Mouse (Mus musculus) embryonic facial prominence, embryonic 12.5 days (tissue): ENCODE data around the gene Stard3. TPM values are rescaled to one million over a fixed set of nuclear protein-coding genes. Genes with fewer than 3 reads are reported as not detected.

Source experiments
- ATAC-seq: fragments of 200-750 bp; cut with Nextera tagmentation; 2 replicates; pipeline ENCODE4 v1.8.0; 2017; ENCODE audit not compliant: insufficient number of reproducible peaks, insufficient read depth, low FRiP score, low TSS enrichment
- H3K27ac ChIP-seq: fragments of 300-500 bp; sonication (generic); 2 replicates; pipeline ENCODE4 v1.5.1; 2016; ENCODE audit warnings: mild to moderate bottlenecking
- H3K27me3 ChIP-seq: fragments of 300-500 bp; sonication (generic); 2 replicates; pipeline ENCODE4 v1.6.1; 2016; ENCODE audit warnings: mild to moderate bottlenecking, moderate library complexity
- H3K36me3 ChIP-seq: fragments of 300-500 bp; sonication (generic); 2 replicates; pipeline ENCODE4 v1.6.1; 2016; ENCODE audit warnings: mild to moderate bottlenecking
- H3K4me1 ChIP-seq: fragments of 300-500 bp; sonication (generic); 2 replicates; pipeline ENCODE4 v1.6.1; 2016
- H3K4me2 ChIP-seq: fragments of 300-500 bp; sonication (generic); replicated peaks from 2 replicates; pipeline ENCODE4 v1.6.1; 2016; ENCODE audit warnings: mild to moderate bottlenecking, moderate library complexity
- H3K4me3 ChIP-seq: fragments of 300-500 bp; sonication (generic); 2 replicates; pipeline ENCODE4 v1.5.1; 2016; ENCODE audit warnings: mild to moderate bottlenecking
- H3K9ac ChIP-seq: fragments of 300-500 bp; sonication (generic); 2 replicates; pipeline ENCODE4 v1.6.1; 2016; ENCODE audit warnings: mild to moderate bottlenecking, moderate library complexity
- H3K9me3 ChIP-seq: fragments of 300-500 bp; sonication (generic); 2 replicates; pipeline ENCODE4 v1.6.1; 2016; ENCODE audit warnings: mild to moderate bottlenecking, moderate library complexity
- WGBS: fragments of 180-500 bp; shearing (Covaris S2); methylation state at CpG from one replicate; pipeline ENCODE4 v1.1.7; 2016; 5-methylcytosine and 5-hydroxymethylcytosine counted together
- polyA plus RNA-seq: library from polyadenylated mRNA; unstranded; fragments of >200 nt; fragmentation: Nextera tagmentation; extraction: Ambion mirVana; gene quantifications from 2 replicates; pipeline ENCODE4 v1.2.1, GENCODE M21; 2016

The Stard3 gene
- polyA plus RNA-seq, 1 experiment from 2014 or later: 39.6 TPM

DNA sequence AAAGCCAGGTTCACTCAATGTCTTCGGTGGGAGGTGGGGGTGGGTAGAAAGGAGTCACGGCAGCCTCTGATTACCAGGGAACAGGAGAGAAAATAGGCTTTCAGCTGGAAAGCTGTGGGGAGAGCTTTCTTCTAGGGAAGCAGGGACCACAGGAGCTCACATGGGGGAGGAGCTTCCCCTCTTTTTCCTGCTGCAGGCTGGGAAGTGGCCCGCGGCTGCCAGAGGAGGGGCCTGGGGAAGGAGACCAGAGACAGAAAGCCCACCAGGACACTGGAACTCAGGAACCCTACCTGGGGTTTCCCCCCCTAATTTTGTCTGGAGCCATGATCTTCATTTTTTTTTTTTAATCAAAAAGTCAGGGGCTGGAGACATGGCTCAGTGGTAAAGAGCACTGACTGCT lies 17.6 kb upstream of the Stard3 start:
- Histone ChIP-seq H3K27ac (no peak overlapping the region), H3K4me2 (no peak overlapping the region), H3K27me3 (peaks cover 84% of the 10 kb centered on the region), H3K9ac (no peak overlapping the region), H3K36me3 (no peaks in the 10 kb centered on the region), H3K9me3 (no peaks in the 10 kb centered on the region), H3K4me3 (no peak overlapping the region), H3K4me1 (peaks cover 17% of the 10 kb centered on the region)
- 4% methylated on average over 4 of the region's 4 CpGs for WGBS
- ATAC-seq: no peak

DNA sequence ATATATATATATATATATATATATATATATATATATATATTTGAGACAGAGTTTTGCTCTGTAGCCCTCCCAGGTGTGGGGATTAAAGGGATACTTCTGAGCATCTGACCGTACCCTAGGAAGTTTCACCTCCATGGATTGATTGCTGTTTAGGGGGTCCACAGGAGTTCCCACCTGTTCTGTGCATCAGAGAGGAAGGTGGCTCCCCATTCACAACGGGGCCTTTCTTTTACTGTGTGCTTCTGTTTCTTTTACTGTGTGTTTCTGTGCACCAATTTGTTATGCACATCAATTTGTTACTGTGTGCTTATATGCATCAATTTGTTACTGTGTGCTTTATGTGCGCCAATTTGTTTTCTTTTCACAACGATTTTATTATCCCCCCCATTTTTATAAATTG lies 17.0 kb upstream of the Stard3 start:
- no peak for ATAC-seq
- Histone ChIP-seq H3K27ac (no peak overlapping the region), H3K4me2 (no peak overlapping the region), H3K9ac (no peak overlapping the region), H3K27me3 (peaks cover 84% of the 10 kb centered on the region), H3K4me1 (peaks cover 17% of the 10 kb centered on the region), H3K4me3 (no peak overlapping the region), H3K36me3 (no peaks in the 10 kb centered on the region), H3K9me3 (no peaks in the 10 kb centered on the region)
- WGBS: 55% methylated on average over 4 of the region's 4 CpGs

DNA sequence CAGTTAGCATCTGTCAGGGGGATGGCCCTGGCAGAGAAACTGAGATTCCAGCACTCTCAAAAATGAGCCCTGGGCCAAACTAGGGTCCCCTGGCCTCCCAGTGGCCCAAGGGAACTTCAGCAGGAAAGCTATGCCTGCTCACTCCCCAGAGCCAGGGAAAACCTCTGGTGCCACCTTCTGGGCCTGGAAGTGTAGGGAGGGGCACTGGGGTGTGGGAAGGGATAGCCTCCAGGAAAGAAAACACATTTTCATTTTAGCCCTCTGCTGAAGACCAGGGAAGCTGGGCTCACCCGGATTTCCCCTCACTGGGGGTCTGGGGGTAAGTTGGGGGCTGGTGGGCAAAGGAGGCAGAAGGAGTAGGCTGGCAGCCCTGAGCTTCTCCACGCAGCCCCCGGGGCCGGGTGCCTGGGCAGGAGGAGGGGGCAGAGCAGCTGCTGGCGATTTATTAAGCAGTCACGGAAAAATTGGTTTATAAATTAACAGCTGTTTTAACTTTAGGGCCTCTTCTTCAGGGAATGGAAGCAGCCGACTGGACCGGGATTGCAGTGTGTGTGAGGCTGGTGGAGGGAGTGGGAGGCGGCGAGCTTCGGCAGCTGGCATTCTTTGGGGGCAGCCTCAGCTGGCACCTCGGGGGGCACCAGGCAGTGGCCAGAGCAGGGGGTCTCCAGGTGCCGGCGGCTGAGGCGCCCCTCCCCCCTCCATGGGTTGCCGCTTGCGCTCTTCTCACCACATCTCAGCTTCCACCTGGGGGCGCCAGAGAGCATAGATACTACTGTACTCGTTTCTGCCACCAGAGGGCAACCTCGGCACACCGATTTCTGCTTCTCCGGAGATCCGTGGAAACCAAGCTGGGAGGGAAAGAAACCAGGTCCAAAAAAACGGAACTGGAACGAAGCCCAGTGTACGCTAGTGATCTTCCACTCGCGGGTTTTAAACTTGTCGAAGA lies 15.9 kb upstream of the Stard3 start:
- peaks cover 84% of the 10 kb centered on the region for H3K27me3 ChIP-seq
- H3K27ac ChIP-seq: no peak overlapping the region
- H3K4me3 ChIP-seq: peak overlapping the region; percentile 22; the same call in 1 of the 2 replicates
- H3K9me3 ChIP-seq: no peaks in the 10 kb centered on the region
- H3K4me1 ChIP-seq: peaks cover 17% of the 10 kb centered on the region
- peak overlapping the region; percentile 49 for H3K4me2 ChIP-seq
- 1% methylated on average over 28 of the region's 29 CpGs for WGBS
- H3K36me3 ChIP-seq: no peaks in the 10 kb centered on the region
- no peak overlapping the region for H3K9ac ChIP-seq
- peak; percentile 39; the same call in 1 of the 2 replicates for ATAC-seq

DNA sequence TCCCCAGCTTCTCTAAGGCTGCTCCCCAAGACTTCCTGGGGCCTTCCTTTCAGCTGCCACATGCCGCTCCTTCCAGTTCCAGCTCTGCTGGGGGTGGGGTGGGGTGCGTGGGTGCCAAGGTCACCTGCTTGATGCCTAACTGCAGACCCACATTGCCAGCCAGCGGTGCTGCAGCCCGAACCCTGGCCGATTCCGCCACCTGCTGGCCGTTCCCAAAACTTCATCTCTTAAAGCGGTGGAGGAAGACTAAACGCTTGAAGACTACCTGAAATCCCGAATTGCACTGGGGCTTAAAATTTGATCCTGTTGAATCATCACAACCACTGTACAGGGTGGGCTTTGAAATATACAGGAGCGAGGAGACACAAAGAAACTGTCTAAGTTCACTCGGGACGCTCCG lies 12.9 kb upstream of the Stard3 start:
- Histone ChIP-seq H3K27ac (no peak overlapping the region), H3K4me1 (peaks cover 22% of the 10 kb centered on the region), H3K9ac (no peak overlapping the region), H3K36me3 (no peaks in the 10 kb centered on the region), H3K9me3 (no peaks in the 10 kb centered on the region), H3K4me2 (peak overlapping the region; percentile 30), H3K27me3 (peaks cover 84% of the 10 kb centered on the region), H3K4me3 (peak overlapping the region; percentile 9; the same call in 1 of the 2 replicates)
- WGBS: 4% methylated on average over 14 of the region's 14 CpGs
- ATAC-seq: no peak

DNA sequence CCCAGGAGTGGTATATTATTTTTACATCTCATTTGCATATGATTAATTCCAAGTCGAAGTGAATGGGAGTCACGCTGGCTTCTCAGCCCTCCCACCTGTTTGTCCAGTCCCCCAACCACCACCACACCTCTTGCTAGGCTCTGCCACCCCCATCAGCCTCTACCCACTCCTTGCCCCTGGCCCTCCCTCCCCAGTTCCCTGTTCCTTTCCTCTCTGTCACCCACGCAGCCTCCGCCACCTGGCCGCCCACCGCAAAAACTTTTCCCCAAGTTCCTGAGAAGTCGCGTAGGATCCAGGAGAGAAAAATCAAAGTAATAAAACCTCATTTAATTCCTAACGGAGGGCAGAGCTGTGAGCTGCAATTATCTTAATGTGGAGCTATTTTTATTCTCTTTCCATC lies 12.0 kb upstream of the Stard3 start:
- Histone ChIP-seq H3K27me3 (peaks cover 86% of the 10 kb centered on the region), H3K9me3 (no peaks in the 10 kb centered on the region), H3K4me2 (no peak overlapping the region), H3K4me3 (no peak overlapping the region), H3K9ac (no peak overlapping the region), H3K27ac (no peak overlapping the region), H3K4me1 (peaks cover 22% of the 10 kb centered on the region), H3K36me3 (no peaks in the 10 kb centered on the region)
- no peak for ATAC-seq
- 11% methylated on average over 9 of the region's 9 CpGs for WGBS

DNA sequence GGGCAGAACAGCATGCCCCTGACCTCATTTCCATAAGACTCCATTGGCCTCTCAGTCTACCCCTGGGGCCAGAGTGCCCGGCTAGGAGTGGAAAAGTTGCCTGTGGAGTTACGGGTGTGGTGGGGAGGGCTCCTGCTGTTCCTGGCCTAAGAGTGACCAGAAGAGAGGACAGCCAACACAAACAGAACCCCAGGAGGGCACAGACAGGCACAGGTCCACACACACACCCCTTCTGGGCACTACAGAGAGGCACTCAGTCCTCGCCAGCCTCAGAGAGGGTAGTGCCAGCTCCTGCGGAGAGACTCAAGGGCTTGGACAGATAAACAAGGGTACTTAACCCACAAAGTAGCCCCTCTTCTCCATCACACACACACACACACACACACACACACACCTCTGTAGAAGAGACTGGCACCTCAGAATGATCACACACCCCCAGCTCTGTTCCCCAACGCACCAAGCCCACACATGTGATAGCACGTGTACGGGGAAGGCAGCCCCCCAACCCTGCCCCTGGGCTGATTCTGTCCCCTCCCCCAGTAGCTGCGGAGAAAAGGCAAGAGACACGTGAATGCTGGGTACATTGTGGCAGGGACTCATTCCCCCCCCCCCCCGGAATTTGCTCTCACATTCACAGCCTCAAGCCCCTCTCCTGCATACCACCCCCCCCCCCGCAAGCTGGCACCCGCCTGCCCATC lies 10.6 kb upstream of the Stard3 start:
- 6% methylated on average over 10 of the region's 12 CpGs for WGBS
- Histone ChIP-seq H3K4me2 (peak overlapping the region; percentile 72; the same call in 1 of the 2 replicates), H3K27ac (no peak overlapping the region)

DNA sequence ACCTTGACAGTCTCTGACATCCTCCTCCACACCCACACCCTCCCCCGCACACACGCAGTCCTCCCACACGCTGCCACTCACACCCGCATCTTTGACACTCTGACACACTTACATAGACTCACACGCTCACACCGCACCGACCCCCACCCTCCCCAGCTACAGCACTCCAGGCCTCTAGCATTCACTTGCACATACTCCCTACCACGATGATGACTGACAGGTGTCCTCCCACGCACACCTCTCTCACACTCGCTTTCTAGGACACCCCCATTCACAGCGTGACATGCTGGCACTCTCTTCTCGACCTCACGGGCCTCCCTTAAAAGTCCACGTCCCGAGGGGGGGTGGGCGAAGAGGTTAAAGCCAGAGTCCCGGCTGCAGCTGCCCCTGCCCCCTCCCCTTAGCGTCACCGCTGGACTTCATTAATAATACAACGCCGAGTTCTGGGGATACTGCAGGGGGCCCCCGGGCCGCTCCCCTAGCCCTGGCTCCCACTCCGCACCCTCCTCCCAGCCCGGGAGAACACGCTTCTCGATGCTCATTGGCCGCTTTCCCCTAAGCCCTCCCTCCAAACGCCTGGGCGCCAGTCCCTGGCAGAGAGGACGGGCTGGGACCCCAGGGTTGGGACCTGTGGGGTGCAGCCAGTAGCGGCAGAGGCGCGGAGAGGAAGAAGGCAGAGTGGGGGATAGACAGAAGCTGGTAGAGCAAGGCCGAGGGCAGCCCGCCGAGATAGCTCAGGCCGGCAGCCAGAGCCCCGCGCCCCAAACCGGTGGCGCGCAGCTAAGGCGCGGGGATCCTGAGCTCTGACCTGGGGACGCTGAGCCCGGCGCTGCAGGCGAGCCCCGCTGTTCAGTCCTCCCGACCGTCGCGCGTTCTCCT lies 9.8 kb upstream of the Stard3 start, which contains the start of gene Ppp1r1b:
Gene Ppp1r1b, plus strand, starts transcription at position 322 of the 879 bp plus-strand sequence.
- Histone ChIP-seq H3K36me3 (no peaks in the 10 kb centered on the region), H3K27me3 (peaks cover 94% of the 10 kb centered on the region), H3K27ac (no peak within 1 kb of the TSS), H3K4me1 (peaks cover 15% of the 10 kb centered on the region), H3K4me2 (peak within 1 kb of the TSS; percentile 72), H3K9ac (peak within 1 kb of the TSS; percentile 53), H3K4me3 (peak within 1 kb of the TSS; percentile 44), H3K9me3 (no peaks in the 10 kb centered on the region)
- no peak for ATAC-seq
- WGBS: under 1% methylated on average over 55 of the region's 55 CpGs

More for the DNA sequence above, 10.6 kb upstream of the Stard3 start:
- Histone ChIP-seq H3K9ac (no peak overlapping the region; the same call in 1 of the 2 replicates), H3K27me3 (peaks cover 86% of the 10 kb centered on the region), H3K36me3 (no peaks in the 10 kb centered on the region), H3K4me3 (no peak overlapping the region), H3K4me1 (peaks cover 15% of the 10 kb centered on the region), H3K9me3 (no peaks in the 10 kb centered on the region)
- no peak for ATAC-seq

DNA sequence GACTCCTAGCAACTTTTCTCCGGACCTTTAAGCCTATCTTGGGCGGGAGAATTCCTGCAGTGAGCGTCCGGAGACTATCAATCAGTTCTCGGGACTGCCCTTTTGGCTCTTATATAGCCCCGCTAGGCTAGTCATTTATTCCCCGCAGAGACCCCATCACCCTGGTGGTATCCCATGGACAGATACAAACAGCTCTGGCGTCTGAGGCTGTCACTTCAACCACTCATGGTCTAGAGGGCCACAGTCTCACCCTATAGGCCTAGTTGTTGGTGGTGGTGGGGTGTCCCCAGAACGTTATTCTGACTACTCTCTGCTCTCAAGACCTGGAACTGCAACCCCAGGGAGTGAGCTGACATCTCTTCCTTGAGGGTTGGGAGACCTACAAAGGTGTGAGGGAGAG lies 8.9 kb upstream of the Stard3 start:
- Histone ChIP-seq H3K4me2 (peak overlapping the region; percentile 72), H3K27ac (no peak overlapping the region), H3K27me3 (peaks cover 96% of the 10 kb centered on the region), H3K4me1 (peaks cover 15% of the 10 kb centered on the region), H3K4me3 (peak overlapping the region; percentile 44), H3K36me3 (no peaks in the 10 kb centered on the region), H3K9ac (no peak overlapping the region), H3K9me3 (no peaks in the 10 kb centered on the region)
- no peak for ATAC-seq
- 3% methylated on average over 9 of the region's 9 CpGs for WGBS

DNA sequence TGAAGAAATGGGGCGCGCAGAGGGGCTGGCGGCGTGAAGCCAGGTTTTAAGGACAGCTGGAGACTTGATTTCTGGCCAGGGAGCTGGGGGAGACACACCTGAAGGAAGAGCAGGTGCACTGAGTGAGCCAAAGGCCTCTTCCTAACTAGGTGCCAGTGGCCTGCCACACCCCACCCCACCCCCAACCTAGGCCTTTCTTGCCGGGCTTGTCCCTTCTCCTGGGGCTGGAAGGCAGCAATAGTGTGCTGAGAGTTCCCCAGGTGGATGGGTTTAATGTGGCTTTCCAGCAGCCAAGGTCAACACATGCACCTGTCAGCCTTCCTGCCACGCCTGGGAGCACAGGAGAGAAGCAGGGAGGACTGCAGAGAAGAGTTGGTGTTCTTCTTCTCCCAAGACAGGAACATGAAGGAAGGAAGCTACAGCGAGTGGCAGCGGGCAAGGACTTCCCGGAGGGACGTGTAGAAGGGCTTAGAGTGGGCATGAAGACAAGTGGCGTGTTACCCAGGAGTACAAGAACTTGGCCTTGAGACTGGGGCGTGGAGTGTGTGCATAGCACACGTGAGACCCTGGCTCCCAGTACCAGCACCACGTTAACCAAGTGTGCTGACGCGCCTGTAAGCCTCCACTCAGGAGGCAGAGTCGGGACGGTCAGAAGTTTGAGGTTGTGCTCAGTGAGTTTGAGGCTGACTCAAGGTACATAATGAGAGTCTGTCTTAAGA lies 5.7 kb upstream of the Stard3 start:
- H3K9ac ChIP-seq: no peak overlapping the region
- H3K9me3 ChIP-seq: no peaks in the 10 kb centered on the region
- H3K4me1 ChIP-seq: peaks cover 27% of the 10 kb centered on the region
- H3K27ac ChIP-seq: no peak overlapping the region
- ATAC-seq: no peak
- no peak overlapping the region for H3K4me2 ChIP-seq
- H3K27me3 ChIP-seq: peaks cover 74% of the 10 kb centered on the region
- no peak overlapping the region for H3K4me3 ChIP-seq
- 79% methylated on average over 18 of the region's 18 CpGs for WGBS
- H3K36me3 ChIP-seq: no peaks in the 10 kb centered on the region

DNA sequence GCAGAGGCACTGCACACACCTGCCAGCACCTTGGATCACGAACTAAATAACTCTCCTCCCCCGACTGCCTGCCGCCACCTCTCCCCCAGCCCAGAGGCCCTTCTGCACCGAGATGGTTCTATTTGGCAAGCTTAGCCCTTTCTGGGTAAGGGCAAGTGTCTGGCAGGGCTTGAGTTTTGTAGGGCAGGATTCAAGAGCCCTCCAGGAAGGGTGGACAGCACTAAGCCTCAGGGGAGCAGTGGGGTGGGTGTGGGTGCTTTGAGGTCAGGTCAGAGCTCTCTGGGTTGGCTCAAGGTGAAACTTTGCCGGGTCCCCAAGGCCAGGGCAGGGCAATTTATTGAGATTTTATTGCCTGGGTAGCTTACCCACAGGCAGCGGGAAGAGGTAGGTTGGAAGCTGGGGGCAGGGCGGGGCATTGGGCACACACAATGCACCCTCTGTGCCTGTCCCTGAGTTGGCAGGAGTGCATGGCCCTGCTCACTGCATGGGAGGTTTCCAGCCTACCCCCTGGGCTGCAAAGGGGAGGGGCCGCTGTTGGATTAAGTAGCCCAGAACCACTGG lies 4.4 kb upstream of the Stard3 start:
- ATAC-seq: no peak
- Histone ChIP-seq H3K9me3 (no peaks in the 10 kb centered on the region), H3K27ac (no peak overlapping the region), H3K27me3 (peaks cover 61% of the 10 kb centered on the region), H3K9ac (no peak overlapping the region), H3K36me3 (no peaks in the 10 kb centered on the region), H3K4me2 (no peak overlapping the region), H3K4me3 (no peak overlapping the region), H3K4me1 (peaks cover 20% of the 10 kb centered on the region)
- 34% methylated on average over 8 of the region's 8 CpGs for WGBS
